Mouse (Mus musculus) large intestine, adult 2 months (tissue): Measurements from ENCODE around the gene Fcrla. TPM values are rescaled to one million over a fixed set of nuclear protein-coding genes. Genes with fewer than 3 reads are reported as not detected.

ENCODE experiments used
- DNase-seq: peaks from one replicate; pipeline ENCODE4 v3.0.0-alpha.2; 2012; ENCODE audit warnings: low read depth, low spot score
- WGBS: fragments of 180-500 bp; shearing (Covaris S2); methylation state at CpG from one replicate; pipeline ENCODE4 v1.1.7; 2018; 5-methylcytosine and 5-hydroxymethylcytosine counted together
- polyA plus RNA-seq: library from polyadenylated mRNA; depleted of rRNA; stranded (reverse); fragments of >200 nt; gene quantifications from 2 replicates; pipeline ENCODE4 v1.2.3, GENCODE M21; 2012

Fcrla gene
- polyA plus RNA-seq, 1 experiment: 11.8 TPM

DNA sequence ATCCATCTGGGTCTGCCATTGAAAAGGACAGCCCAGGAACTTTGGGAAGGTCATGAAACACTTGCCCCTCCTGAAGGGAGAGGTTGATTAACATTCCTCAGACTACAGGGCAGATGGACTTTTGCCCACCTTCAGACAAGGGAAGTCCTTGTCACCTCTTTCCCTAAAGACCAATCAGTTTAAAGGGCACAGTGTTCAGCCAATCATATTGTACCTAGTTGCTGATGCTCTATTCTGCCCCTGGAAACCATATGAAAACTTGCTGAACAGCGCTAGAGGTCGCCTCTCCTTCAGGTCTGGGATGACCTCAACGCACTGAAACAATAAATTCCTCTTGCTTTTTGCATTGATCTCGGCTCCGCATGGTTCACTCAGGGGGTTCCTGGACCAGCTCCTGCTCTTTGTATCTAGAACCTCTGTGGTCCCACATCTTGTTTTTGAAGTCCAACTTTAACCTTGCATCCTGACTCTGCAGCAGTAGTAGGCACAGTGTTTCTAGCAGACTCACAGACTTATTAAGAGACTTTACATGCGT is 6.1 kb upstream of the Fcrla start:
- WGBS: 66% methylated on average over 6 of the region's 6 CpGs
- DNase-seq: no peak

DNA sequence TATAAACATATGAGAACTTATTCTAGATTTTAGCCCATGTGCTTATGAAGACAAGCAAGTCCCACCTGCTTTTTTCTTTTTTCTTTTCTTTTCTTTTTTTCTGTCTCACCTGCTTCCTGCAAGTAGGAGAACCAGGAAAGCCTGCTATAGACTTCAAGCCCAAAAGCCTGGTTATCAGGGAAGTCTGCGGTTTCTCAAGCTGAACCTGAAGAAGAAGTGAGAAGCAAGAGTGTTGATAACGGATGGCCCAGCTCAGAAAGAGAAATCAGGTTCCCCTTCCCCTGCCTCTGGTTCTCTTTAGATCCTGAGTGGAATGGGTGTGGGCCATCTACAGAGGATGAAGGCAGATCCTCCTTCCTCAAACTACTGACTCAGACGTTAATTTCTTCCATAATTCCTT is 4.7 kb upstream of the Fcrla start:
- 77% methylated on average over 3 of the region's 3 CpGs for WGBS

DNA sequence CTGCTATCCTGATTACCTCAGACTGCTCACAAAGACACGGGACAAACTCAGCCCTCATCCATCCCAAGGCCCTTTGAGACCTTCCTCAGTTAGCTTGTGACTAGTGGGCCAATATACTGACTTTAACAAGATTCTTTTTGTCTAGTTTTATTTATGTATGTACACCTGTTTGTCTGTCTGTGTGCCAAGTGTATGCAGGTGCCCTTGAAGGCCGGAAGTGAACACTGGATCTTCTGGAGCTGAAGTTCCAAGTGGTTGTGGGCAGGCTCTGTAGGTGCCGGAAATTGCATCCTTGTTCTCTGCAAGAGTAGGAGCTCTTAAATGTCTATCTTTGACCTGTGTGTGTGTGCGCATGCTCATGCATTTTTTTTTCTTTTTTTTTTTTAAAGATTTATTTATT is 1.9 kb upstream of the Fcrla start:
- no peak for DNase-seq
- 61% methylated on average over 4 of the region's 4 CpGs for WGBS

More for the DNA sequence above, 4.7 kb upstream of the Fcrla start:
- DNase-seq: no peak

DNA sequence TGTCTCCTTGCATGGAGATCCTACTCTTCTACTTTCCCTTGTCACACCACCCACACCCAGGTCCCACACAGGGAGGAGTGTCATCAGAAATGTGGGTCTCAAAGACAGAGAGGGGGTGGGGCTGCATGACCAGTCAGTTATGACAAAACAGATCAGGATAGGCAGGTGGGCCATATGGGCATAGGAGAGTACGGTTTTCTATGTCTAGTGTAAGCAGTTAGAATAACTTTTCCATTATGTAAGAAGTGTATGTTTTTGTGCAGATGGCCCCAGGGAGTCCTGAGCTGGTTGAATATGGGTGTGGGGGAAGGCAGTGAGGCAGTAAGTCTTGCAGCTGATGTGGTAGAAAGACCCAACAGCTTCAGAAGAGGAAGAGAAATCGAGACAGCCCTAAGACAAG is 1.1 kb upstream of the Fcrla start:
- DNase-seq: no peak
- WGBS: 45% methylated on average over 2 of the region's 2 CpGs

DNA sequence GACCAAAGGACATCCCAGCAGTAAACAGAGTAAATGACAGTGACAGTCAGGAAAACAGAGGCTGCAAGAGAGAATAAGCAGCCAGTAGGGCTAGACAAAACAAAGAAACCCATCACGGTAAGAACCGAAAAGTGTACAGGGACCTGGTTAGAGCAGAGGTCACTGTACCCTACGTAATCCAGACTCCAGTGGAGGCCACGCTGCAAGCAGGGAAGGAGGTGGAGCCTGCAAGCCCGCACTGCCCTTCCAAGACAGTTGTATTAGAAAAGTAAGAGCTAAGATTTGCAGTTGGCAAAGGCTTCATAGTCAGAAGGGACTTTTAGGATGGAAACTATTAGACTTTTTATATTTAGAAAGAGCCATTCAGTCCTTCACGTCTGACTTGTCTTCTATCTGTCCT is 442 bp downstream of the Fcrla start:
- DNase-seq: no peak
- WGBS: 55% methylated on average over 6 of the region's 6 CpGs

DNA sequence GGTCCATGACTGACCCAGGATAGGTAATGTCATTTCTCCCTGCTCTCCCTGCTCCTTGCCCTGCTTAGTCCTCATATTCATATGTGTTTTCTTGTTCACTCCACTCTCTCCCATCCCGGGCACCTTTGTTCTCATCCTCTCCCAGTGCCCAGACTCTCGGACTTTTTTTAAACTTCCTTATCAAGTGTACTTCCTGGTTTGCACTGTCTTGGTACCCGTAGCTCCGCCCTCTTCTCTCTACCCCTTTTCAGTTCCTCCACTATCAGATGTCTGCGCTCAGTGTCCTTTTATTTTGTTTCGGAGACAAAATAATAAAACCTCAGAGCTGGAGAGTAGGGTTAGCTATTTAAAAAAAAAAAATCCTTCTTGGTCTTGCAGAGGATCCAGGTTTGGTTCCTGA is 2.9 kb downstream of the Fcrla start:
- DNase-seq: no peak
- 48% methylated on average over 6 of the region's 6 CpGs for WGBS

DNA sequence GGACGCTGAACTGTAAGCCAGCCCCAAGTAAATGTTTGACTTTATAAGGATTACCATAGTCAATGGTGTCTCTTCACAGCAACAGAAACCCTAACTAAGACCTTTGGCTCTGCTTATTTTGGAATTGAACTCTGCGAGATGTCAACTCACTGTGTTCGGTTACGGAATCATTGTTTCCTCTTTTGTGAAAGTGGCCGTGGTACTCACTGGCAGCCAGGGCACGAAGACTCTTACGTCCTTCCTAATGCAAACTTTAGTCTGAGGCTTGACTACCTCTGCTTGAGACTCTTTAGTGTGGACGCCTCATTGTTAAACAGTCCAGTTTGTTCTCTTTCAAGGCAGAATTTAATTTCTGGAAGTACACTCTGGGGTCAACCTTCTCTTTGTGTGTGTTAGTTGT is 8.1 kb downstream of the Fcrla start:
- 92% methylated on average over 8 of the region's 8 CpGs for WGBS
- no peak for DNase-seq

DNA sequence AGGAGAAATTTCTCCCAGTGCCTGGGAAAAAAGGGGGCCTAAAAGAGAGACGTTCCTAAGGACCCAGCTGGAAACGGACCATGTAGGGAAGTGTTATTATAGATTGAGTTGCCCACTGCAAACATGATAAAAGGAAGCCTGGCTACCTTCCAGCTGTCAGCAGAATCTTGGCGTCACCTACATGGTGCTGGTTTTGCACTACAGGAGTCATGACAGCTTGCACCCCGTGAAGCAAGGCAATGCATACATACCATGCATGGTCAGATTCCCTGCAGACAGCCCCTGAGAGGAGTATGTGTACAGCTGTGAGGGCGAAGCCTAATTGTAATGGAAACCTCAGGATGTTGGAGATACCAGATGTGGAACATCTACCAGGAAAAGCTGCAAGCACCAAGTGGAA is 11.7 kb downstream of the Fcrla start:
- 50% methylated on average over 5 of the region's 5 CpGs for WGBS
- no peak for DNase-seq

DNA sequence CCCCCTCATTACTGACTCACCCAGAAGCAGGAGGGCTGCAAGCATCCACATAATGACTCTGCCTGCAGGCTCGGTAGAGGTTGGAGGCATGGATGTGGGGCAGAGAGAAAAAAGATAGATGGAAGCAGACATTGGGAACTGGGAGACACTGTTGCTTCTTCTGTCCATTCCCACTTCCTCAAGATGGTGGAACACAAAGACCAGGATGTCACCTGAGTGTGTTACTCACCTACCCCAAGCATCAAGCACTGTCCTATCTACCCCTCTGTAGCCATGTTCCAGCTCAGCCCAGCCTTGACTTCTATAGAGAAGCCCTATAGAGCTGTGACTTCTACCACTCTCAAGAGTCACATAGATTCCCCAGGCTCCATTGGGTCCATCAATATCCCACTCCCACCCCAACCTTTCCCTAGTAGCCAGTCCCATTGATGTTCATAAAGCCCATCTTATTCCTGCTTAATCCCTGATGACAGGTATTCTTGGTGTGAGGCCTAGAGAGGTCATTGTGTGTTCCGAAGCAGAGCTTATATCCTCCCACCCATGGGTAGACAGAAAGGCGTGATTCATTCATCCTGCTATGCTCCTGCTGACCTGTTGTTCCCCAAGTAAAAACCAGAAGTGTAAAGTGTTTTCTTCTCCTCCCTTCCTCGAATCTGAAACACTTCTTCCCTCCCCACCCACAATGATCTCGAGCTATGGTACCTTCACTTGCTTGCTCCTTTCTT is 14.3 kb downstream of the Fcrla start, which contains the start of gene Fcrlb:
TSS of gene Fcrlb (minus strand) at position 51 of the 725 bp plus-strand sequence.
- 65% methylated on average over 5 of the region's 5 CpGs for WGBS
- no peak for DNase-seq

DNA sequence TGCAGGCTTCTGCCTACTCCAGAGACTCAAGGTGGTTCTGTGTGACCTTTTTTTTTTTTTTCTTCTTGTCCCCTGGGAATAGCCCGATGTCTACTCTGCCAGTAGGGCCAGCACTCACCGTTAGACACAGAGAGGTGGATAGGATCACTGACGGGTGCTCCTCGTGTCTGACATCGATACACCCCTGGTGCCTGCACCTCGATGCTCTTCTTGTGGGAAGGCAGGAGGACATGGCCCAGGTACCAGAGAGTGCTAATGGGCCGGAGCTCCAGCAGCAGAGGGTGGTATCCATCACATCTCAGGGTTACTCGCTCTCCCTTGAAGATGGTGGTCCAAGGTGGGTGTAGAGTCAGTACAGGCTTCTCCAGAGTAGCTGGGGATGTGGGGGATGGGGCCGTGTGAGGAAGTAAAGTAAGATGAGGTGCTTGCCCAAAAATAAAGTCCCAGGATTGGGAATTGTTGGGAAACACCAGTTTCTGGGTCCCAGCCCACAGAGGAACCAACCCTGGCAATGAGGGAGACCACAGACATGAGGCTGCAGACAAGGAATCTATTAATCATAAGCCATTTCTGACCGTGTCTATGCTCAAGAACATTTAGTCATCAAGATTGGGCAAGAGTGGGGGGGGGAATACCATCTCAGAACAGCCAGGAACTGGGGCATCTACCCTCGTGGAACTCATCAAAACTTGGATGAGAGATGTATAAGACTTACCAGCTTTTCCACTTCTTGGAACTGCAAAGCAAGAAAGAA is 15.3 kb downstream of the Fcrla start:
- no peak for DNase-seq
- WGBS: 78% methylated on average over 11 of the region's 11 CpGs

DNA sequence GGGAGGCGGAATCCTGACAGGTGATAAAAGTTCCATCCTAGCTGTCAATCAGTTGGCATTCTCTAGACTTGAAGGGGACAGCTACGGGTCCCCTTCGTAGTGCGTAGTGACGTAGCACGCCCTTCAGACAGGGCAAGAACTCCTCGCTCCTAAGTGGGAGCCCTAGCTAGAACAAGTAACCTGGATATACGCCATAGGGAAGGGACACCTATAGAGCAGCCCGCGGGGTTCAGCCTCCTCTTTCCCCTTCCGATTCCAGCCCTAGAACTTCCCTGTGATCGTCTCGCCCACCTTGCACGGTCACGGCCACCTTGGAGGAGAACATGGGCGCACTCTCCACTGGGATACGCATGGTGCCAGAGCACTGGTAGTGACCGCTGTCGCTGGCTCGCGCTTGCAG is 19.0 kb downstream of the Fcrla start:
- no peak for DNase-seq
- 8% methylated on average over 21 of the region's 21 CpGs for WGBS

DNA sequence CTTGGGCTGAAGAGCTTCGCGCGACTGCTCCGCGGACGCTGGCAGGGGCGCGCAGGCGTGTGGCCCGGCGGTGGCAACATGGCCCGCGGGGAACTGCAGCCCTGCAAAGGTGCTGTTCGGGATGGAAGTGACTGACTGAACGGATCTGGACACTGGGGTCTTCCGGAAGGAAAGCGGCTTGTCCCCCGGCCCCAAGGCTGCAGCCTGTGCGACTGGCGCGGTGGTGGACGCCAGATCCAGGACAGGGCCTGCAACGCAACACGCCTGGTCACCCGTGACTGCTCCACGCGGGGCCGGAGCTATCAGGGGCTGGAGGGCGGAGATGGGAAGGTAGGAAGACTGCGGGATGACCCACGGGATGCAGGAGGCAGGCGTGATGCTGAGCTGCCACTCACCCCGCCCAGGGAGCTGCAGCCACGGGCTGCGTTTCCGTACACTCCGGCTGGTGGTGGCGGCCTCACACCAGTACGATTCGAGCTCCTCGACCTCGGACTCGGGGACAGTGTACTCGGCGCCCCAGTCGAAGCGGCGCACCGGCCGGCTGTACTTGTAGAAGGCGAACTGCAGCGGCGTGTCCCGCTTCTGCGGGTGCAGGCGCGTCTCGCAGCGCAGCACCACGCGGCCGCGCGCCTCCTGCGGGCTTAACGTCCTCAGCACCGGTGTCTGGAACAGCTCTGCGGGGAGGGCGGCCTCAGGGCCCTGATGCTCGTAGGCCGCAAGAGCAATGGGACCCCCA is 19.8 kb downstream of the Fcrla start:
- no peak for DNase-seq

DNA sequence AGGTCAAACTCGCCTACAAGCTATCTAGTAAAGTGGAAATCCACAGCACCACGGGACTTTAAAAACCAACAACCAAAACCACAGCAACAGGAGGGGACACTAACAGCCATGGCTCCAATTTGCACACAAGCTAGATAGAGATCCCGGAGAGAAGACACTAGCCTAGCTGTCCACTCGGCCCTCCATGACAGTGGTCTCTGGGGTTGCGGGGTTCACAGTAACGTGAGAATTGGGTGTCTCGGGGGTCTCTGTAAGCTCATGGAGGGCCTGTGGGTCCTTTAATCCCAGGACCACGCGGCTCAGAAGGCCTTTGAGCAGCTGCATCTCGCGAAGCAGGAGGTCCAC is 20.3 kb downstream of the Fcrla start:
- DNase-seq: no peak
- 30% methylated on average over 11 of the region's 11 CpGs for WGBS

More for the DNA sequence above, 19.8 kb downstream of the Fcrla start:
- WGBS: 3% methylated on average over 71 of the region's 71 CpGs

DNA sequence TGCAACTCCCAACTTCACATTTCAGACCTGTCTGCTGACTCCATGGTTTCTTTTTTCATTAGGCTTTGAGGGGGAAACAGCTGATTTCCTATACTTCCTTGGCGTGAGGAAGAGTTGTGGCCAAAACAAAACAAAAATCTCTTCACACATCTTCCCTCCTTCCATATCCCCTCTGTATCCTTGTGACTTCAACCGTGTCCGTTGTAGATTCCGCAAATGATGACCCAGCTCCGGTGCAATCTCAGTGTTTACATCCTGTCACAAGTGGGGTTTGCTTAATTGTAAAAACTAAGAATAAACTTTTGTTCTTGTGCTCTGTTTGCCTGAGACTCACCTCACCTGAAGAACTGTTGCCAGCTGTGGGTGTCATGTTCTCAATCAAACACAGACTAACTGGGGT is 23.9 kb downstream of the Fcrla start:
- DNase-seq: no peak
- 39% methylated on average over 5 of the region's 5 CpGs for WGBS

DNA sequence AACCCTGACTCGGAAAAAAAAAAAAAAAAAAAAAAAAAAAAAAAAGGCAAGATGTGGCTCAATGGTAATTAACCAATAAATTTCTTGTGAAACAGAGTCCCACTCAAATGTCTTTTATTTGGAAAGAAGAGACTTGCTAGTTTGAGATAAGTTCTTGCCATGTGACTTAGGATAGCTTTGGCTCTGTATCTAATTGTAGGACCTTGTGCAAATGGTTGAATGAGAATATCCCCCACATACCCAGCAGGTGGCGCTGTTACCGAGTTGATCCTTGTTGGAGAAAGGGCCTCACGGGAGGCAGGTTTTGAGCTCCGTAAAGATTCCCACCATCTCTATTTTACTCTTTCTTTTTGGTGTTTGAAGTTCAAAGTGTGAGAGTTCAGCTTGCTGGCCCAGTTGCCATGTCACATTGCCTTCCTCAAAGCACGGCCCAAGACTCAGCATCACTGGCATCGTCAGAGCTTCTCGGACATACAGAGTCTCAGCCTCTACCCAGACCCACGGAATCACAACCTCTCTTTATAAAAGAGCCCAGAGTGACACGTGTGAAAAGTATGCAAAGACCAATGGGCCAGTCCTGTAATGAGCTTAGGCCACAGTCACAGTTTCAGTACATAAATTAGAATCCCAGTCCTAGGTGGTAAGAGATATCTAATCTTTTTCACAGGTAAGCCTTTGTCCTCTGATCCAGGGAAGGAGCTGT is 25.7 kb downstream of the Fcrla start:
- WGBS: 38% methylated on average over 10 of the region's 10 CpGs
- peak; percentile 79 for DNase-seq

DNA sequence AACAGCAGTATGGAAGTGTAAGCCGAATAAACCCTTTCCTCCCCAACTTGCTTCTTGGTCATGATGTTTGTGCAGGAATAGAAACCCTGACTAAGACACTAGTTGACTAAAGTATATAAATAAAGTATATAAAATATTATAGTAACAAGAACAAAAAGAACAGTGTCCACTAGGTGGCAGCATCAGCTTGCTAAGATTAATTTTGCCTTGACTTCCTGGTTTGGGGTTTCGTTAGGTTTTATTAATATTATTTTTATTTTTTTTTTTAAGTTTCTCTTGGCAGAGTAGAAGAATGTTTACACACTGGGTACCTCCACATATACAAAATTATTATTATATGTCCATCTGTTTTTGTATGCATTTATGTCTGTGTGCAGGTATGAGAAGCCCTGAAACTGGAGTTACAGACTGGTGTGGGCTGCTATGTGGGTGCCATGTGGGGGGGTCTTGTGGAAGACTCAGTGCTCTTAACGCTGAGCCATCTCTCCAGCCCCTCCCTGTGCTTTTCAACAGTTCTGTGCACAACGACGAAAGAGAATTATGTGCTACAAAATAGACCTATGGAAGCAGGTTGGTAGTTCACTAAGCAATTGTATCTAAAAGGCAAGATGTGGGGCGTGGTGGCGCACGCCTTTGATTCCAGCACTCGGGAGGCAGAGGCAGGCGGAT is 26.4 kb downstream of the Fcrla start:
- DNase-seq: peak; percentile 52

DNA sequence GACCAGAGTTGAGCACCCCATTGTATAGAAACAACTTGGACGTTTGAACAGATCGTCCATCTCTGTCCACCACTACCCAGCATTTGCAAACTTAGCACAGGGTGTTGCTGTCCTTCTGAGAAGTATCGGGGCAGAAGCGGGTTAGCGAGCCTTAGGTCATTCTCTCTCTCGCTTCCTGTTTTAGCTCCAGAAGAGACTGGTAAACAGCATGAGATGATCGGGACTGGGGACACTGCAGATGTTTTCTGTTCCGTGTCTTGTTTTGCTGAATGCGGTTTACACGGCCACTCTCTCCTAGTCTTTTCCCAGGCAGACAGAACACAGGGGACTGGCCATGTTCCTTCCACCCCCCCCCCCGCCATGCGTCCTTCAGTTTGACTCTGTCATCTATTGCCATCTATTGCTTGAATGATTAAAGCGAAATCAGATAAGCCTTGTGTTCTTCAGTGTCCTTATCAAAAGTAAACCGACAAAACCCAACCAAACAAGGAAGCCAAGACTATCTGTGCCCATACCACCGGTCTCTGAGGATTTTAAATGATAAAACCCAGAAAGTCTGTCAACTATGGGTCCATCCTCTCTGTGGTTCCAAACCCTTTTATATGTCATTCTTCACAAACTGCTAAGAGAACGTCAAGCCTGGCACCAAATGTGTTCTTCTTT is 28.8 kb downstream of the Fcrla start:
- 46% methylated on average over 16 of the region's 16 CpGs for WGBS
- DNase-seq: no peak

More for the DNA sequence above, 26.4 kb downstream of the Fcrla start:
- 19% methylated on average over 10 of the region's 10 CpGs for WGBS

DNA sequence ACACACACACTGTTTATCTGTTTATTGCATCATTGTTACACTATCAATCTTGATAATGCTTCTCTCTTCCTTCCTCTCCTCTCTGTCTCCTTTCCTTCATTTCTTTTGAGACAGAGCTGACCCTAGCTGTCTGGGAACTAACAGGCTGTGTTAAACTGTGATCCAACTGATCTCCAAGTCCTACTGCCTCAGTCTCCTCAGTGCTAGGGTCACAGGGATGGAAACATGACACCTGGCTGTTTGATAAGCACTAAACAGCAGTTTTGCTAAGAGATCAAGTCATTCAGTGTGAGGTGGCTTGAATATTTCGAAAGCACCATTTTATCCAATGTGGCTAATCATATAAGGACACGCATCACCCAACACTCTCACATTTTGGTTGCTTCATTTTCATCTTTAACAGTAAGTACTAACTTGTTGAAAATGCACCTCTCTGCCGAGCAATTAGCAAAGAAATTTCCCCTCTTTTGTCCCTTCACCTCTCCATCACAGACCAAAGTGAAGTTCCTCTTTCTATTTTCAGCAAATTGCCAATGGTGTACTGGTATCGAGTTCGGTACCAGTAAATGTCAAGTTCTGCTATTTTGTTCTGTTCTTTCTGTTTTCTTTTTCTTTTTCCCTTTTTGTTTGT is 30.6 kb downstream of the Fcrla start:
- WGBS: 72% methylated on average over 5 of the region's 5 CpGs
- no peak for DNase-seq
